Mouse (Mus musculus) gastrocnemius, postnatal 4 days (tissue): ENCODE data around the gene Nudt6. TPM values are rescaled to one million over a fixed set of nuclear protein-coding genes. Genes with fewer than 3 reads are reported as not detected.
A peak's percentile ranks its signal among the peaks of the same experiment; 100 is the strongest.

Experiments used
- DNase-seq, 2 experiments: peaks; one replicate each; pipeline ENCODE4 v3.0.0; 2021 to 2022; ENCODE audit warnings: low spot score in 2 of 2, mixed read lengths in 2 of 2
- long read RNA-seq, 2 experiments: library from polyadenylated mRNA; stranded (forward); transcript quantifications; one replicate each; pipeline ENCODE4 v2.0.0; 2021
- total RNA-seq, 2 experiments: library from RNA; stranded (reverse); gene quantifications; 2 replicates each; pipeline ENCODE4 v1.2.3; 2021

Nudt6 gene
- 10 to 100 TPM; 17.3 to 18.5 TPM for total RNA-seq
- long read RNA-seq, experiment 1, transcript Nudt6-201 (5 exons, 1,155 nt), result major isoform, 13 of 30 reads
- long read RNA-seq, experiment 1, partial matches to known transcripts, result 0 of 30 reads
- long read RNA-seq, experiment 1, other reads (novel, unspliced or antisense), result 12 of 30 reads
- long read RNA-seq, experiment 2, transcript Nudt6-201 (5 exons, 1,155 nt), result major isoform, 9 of 27 reads
- long read RNA-seq, experiment 2, partial matches to known transcripts, result 1 of 27 reads
- long read RNA-seq, experiment 2, other reads (novel, unspliced or antisense), result 13 of 27 reads

DNA sequence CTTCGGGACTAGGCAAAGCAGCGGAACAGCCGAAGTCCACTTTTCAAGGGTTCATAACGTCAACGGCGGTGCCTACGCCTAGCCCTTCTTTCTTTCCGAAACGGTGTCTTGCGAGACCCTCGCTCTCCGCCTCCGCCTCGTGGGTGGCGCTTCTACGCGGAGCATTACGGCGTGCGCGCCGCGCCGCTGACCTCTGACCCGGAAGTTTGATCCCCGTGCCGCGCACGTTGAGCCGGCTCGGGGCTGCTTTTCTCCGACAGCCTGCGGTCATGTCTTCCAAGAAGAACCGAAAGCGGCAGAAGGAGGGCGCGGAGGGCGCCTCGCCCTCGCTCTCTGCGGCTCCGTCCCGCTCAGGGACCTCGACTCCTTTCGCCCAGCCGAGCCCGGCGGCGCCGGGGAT is at the start of gene Nudt6:
Gene Nudt6 (minus strand): TSS at position 140 of the 400 bp plus-strand sequence.
- peak; percentile 83 to 94 for DNase-seq

DNA sequence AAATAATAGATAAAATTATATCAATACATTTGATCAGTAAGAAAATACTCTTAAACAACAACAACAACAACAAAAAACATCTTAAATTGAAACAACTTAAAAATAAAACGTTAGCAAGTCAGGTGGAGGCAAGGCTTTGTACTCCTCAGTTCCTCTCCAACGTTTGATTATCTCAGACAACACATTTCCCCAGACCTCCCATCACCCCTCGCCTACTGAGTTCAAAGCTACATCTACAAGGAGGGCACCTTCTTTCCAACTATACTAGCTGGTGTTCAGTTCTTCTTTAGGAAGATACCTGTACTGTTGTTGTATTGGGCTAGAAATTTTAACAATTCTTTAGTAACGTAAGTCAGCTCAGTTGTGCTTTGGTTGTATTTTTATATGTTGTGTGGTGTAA is 49.3 kb upstream of the Nudt6 start:
- DNase-seq, result no peak

DNA sequence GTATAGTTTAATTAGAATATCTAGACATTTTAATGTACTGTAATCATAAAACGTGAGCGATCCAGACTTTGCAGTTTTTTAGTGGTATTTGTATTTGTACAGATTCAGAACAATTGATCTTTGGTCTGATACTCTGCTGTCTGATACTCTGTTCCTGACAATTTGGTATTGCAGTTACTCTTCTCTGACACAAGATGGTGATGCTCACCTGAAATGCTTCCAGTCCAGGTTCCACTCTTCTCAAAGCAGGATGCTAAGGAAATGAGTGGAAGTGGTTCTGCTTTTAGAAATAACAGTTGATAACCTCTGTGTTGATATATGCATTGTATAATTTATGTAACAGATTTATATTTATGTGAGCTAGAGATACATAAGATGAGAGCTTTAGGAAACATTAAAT is 48.2 kb upstream of the Nudt6 start:
- DNase-seq, result no peak

DNA sequence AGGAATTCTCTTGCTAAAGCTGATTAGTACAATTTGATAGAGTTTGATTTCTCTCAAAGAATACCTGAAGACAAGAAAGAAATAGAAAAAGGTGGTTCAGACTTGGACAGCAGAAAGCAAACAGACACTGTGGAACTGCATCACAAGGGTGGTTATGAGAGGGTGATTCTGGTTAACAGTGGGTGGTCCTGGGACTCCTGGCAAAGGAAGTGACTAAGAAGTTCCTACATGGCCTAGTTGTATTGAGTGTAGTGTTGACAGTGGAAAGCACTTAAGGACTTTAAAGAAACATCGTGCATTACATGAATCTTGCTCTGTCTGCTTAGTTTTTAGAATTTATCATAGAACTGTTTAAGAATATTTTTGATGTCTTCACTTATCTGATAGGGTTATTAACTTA is 36.0 kb upstream of the Nudt6 start:
- no peak for DNase-seq

DNA sequence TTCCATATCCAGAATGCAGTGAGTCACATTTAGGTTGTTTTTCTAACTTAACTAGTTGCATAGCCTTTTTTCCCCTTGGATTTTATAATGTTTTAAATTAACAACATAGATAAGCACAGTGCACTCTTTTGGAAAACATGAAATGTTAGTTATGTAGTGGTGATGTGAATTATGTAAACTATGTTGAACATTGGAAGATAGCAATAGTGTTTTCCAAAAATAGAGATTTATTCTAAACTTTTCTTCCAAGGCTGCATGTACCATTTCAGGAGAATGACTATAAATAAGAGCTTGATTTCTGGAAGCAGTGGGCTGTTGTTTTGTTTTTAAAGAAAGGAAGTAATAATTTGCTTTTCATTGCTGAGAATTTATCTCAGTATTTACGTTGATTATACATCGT is 23.4 kb upstream of the Nudt6 start:
- DNase-seq, result no peak

DNA sequence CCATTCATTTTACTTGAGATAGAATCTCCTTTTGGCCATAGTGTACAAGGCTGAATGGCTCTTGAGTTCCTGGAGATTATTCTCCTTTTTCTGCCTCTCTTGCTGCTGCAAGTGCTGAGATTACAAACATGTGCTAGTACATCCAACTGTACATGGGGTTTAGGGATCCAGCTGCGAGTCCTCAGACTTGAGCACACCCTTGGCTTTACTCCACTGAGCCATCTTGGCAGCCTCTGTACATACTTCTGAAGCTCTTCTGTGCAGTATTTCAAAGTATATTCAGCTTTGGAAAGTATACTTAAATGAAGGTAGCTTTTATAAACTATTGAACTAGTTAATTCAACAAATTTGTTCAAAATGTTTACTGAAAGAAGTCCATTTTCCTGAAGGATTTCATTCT is 19.8 kb upstream of the Nudt6 start:
- peak in 1 of 2 experiments; percentile 24 for DNase-seq

DNA sequence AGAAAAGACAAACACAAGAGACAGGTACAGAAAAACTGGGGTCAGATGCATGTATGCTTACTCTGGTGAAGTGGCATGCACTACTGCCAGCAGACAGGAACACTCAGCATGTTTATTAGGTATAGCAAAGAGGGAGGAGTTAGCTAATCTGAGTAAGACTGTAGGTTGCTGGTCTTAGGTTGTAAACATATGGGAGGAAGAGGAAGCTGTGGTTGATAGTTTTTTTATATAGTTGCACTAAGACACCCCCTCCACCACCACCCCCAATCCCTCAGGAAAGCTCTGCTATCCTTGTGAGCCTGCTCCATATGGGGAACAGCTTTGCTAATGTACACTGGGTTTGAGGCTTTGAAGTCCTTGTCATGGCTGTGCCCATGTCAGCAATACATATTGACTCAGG is 10.3 kb upstream of the Nudt6 start:
- DNase-seq, result no peak

DNA sequence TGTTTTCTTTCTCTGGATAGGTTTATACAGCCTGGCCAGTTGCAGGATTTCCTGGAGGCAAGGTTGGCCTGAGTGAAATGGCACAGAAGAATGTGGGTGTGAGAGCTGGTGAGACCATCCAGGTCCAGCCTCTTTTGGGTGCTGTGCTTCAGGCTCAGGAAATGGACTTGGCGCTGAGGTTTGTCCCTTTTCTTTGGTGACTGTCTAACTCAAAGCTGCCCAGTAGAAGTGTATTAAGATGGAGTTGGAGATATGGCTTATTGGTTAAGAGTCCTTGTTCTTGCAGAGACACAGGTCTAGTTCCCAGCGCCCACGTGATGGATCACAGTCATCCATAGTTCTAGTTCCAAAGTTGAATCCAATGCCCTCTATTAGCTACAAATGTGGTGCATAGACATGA is 6.1 kb upstream of the Nudt6 start:
- DNase-seq, result no peak

DNA sequence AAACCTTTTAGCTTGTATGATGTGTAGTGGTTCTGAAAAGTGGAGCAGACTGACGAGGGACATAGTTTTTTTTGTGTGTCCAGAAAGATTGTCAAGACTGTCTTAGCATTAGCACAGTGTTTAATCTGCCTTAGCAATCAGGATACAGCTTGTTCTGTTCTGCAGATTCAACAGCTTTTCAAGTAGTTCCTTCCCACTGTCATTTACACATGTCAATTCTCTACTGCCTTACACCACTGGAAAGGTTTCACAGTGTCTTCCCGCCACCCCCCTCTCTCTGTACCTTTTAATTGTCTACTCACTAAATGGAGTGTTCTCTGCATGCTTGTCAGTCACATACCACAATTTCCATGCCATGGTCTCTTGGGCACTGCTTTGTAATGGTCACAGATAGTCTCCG is 1.2 kb upstream of the Nudt6 start:
- DNase-seq, result no peak

DNA sequence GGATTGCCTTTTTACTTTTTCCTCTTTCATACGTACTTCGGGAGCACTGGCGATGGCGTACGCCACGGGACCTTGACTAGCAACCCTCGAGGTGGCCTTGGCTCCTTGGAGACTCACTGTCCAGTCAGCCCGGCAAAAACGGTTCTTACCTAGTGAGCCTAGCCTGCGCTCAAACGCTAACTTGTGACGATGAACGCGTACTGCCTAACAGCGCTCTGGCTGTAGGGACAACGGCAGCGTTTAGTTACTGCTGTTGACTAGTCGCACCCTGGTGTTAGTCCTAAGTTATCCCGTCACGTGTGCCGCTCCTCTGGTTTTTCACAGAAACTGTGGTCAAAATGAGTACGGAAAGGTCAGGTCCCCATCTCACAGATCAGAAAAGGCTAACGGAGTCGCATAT is 630 bp upstream of the Nudt6 start:
- DNase-seq, result no peak

DNA sequence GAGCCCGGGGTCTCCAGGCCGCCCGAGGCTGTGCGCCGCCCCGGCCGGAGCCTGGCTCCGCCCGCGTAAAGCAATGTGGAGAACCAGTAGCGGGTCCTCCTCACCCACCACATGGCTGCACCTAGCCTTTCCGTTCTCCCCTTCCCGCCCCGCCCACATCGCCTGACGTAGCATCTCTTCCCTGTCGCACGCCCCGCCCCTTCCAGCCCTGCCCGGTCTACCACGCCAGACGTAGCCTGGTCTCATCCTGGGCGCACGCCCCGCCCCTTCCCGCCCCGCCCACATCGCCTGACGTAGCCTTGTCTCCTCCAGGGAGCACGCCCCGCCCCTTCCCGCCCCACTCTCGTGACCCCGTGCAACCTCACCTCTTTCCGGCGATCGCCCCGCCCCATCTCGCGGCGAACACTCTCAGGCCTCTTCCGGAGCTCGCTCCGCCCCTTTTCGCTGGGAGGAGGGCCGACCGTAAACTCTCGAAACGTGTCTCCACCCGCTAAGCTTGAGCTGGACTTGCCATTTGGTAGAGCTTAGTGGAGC is 486 bp downstream of the Nudt6 start, which contains the start of gene Spata5:
Gene Spata5 (plus strand): TSS at position 439 of the 534 bp plus-strand sequence.
- DNase-seq, result peak; percentile 94 to 98

DNA sequence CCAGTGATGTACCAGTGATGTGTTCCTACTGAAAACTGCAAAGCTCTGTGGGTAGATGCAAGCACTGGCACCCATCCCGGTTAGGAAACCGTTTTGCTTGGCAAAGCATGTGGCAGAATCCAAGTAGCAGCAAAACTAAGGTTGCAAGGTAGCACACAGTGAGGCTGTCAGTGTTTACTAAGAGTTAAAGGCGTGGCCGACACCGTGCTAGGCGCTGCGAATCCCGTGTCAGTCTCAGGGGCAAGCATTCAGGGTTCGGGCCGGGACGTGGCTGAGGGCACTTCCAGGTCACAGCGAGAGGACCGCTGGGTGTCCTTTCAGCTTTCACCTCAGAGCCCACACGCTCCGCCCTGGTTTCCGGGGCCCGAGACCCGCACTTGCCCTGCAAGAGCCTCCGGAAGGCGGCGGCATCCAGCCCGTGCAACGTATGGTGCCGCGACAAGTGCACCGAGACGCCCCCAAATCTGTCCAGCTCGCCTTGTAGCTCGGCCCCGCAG is 1.0 kb downstream of the Nudt6 start:
- DNase-seq, result no peak

DNA sequence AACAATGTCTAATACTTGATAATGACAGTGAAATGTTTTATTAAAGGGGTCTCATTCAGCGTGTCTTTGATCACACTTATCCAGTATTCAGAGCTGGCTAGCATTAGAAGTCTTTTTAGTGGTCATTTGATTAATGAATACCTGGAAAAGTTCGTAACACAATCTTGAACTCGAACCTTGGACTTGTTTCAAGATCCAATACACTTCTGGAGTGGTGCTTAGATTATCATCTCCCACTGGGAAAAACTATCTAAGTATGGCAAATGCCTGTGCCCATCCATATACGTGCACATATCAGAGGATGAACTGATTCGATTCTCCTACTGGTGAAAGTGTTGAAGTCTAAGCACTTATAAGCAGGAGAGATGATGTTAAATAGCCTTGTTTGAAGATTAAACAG is 1.7 kb downstream of the Nudt6 start:
- DNase-seq, result no peak

DNA sequence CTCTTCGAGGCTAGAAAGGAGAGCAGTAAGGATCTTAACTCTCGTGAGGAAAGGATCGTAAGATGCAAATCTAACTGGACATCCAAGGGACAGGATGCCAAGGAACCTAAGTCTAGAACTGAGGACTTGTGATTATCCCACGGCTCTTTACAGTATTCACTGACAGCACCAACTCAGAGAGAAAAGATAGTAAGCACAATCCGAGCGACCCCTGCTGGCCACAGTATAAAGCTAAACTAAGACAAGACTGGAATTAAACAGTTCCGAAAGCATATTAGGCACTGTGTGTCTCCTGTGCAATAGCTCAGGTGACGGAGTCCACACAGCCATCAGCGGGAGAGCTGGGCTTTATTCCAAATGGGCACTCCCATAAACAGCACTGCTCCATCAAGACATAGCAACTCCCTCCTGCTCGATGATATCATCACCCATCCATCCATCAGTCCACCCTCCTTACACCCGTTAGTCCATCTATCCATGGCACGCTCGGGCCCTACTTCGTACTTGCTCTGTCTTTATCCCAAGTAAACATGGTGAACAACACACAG is 5.5 kb downstream of the Nudt6 start:
- peak; percentile 68 to 82 for DNase-seq

DNA sequence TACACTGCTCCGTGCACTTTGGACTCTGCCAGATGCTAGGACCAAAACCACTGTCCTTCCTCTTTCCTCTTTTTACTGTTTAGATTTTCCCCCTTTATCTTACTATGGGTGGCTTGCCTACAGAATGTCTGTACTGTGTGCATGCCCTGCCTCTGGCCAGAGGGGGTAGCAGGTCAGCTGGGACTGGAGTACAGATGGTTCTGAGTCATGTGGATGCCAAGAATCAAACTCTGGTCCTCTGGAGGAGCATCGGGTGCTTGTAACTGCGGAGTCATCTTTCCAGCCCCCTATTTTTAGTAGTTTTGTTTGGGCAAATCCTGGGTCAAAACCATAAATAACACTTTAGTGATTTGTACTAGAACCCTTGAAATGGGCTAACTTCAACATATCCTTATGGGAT is 6.6 kb downstream of the Nudt6 start:
- DNase-seq, result no peak

DNA sequence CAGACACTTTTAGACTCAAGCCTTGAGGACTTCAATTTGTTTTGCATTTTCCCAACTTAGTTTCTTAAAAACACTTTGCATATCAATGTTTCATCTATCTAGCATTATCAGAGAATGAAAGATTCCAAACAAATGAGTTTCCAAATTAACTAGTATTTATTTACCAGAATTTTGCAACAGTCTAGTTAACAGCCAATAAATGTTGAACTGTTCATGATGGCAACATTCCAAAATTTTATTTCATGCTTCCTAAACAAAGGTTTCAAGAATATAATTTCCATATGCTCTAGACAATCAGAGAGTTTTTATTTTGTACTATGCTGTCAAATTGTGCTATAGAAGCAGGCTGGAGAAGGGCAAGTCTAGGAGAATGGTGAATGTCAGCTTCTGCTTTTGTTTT is 12.4 kb downstream of the Nudt6 start:
- no peak for DNase-seq

DNA sequence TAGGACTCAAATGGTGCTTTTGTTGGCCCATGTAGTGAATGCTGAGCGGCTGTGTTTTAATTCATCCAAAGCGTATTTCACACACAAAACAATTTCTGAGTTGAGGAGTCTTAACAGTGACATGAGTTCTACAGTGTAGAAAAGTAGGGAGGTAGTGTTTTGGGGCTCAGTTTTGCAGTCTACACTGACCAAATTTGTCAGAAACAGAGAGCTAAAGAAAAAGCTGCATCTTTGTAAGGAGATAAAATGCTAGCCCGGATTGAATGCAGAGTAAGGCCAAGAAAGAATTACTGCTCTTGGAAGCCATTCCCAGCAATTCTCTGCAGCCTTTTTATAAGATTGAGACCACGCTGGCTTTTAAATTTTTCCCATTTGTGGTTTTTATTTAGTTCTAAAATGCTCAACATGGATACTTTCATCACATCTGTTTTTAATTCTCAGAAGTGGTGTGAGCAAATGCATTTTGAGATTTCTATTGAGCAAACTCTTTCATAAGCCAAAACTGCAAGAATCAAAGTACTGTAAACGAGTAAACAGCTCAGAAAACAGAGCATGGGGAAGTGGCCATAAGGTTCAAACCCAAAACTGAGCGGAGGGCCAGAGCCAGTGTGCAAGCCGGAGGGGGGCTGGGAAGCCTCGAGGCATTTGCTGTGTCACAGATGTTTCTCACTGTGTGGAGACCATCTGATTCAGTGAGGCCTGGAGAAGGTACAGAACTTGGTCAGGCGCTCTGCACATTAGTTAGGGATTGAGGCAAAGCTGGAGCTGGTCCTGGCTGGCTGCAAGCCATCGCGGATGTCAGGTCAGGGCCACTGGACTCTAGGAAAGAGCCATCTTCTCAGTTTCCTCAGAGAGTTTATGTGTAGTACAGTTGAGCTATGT is 18.0 kb downstream of the Nudt6 start:
- peak in 1 of 2 experiments; percentile 74 for DNase-seq

DNA sequence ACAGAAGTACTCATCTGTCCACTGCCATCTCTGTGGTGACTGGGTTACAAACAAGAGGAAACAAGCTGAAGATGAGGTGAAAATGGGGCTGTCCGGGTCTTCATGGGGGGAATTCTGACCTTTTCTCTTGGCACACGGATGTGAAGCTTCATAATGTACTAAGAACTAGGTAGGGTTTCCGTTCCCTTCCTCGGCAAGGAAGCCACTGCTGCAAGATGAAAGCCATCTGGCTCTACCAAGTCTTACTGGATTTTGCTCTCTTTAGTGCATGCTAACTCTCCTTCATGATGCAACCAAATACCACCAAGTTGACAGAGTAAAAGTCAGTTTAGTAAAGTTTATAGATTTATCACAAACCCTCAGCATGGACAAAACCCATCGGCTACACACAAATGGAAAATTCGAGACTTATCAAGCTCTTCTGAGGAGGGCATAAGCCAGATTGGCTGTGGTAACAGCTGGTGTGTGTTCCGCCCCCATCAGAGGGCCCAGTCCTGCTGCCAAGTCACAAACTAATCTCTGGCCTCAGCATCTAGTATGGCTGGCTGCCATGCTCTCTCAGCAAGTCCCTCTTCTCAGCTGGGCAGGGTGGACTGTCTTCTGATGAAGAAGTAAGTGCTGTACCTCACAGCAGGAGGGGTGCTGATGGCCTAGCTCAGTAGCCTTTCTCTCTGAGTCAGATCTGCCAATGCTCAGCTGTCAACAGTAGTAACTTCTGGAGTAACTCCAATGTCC is 21.2 kb downstream of the Nudt6 start:
- peak in 1 of 2 experiments; percentile 77 for DNase-seq

DNA sequence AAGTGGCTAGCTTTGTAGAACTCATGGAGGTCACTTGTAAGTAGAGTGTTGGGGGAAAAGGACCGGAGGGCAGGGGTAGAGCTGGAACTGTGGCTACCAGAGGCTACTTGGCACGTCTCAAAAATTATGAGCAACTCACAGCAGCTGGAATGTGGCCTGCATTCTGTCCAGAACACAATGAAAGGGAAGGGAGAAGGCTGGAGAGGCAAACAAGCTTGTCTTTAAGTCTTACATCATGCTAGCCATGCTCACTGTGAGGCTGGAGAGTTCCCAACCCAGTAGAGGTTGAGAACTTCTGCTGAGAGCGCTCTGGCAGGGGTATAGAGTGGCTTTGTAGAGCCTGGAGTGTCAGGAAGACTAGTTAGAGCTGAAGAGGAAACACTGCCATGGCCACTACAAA is 22.4 kb downstream of the Nudt6 start:
- no peak for DNase-seq

DNA sequence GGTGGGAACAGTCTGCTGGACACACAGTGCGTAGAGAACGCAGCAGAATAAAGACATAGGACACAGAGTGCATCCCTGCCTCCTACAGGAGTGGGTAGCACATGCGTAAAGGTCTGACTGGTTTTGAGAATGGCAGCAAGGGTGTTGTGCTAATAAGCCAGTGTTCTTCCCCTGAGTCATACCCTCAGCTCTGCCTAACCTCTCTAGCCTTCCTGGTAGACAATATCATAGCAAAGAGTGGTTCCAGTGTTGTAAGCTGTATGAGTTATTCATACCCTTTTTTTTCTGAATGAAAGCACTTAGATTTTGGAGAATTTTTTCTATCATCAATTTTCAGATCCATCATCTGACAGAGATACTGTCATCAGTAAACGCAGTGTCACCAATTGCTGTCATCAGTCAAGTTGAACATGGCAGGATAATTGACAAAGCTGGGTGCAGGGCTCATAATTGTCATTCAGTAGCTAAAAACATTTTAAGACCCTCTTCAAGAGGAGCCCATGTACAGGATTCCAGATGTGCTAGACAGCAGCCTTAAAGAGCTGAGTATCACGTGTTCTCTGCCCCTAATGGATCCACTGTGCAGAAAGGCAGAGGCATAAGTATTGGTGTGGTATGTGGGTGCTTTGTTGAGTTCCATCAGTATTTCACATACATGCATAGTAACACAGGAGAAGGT is 22.9 kb downstream of the Nudt6 start:
- no peak for DNase-seq
